Mouse (Mus musculus) inflammation-experienced regulatory T-cells, adult 6 months (primary cell): ENCODE data around the gene Gng11. TPM values are rescaled to one million over a fixed set of nuclear protein-coding genes. Genes with fewer than 3 reads are reported as not detected.

ENCODE experiments used
- polyA plus RNA-seq, 3 experiments: library from polyadenylated mRNA; unstranded; fragments of 100-300 nt; shearing (Covaris generic); gene quantifications; one replicate each; pipeline ENCODE4 v1.2.1; 2017

The Gng11 gene
- polyA plus RNA-seq, 3 experiments from 2014 or later: not detected

Other genes starting within 250 kb of the Gng11 start
- not detected for gene Calcr, start 239.2 kb upstream of the Gng11 start, polyA plus RNA-seq
- gene Tfpi2, start 15.0 kb upstream of the Gng11 start, polyA plus RNA-seq: not detected
- not detected for gene Gngt1, start 10.1 kb upstream of the Gng11 start, polyA plus RNA-seq
- 10 to 100 TPM; 40.4 to 51.3 (median 42.0) TPM for gene Bet1, start 83.1 kb downstream of the Gng11 start, polyA plus RNA-seq